Mouse (Mus musculus): ENCODE measurements around the gene Dtnb. TPM values are rescaled to one million over a fixed set of nuclear protein-coding genes. Genes with fewer than 3 reads are reported as not detected.

Gene Dtnb
- polyA plus RNA-seq, 1 experiment from 2014 or later: 32.6 TPM

GRCm38 (mm10) chr12:3562806-3563205, 9.4 kb upstream of the Dtnb start:
- H3K9me3 ChIP-seq (ENCODE audit: control insufficient read depth, low read length): no peaks in the 10 kb centered on the region
- no peak for ATAC-seq (replicated peaks; ENCODE audit: low FRiP score, low TSS enrichment, low read depth)
- H3K9ac ChIP-seq (ENCODE audit: low read length): no peak overlapping the region
- WGBS: 91% methylated on average over 10 of the region's 10 CpGs
- no peak overlapping the region for H3K27ac ChIP-seq (ENCODE audit: low read depth)
- H3K27me3 ChIP-seq (replicated peaks; ENCODE audit: control insufficient read depth, insufficient read depth, low read length): no peaks in the 10 kb centered on the region
- no peaks in the 10 kb centered on the region for H3K4me1 ChIP-seq (replicated peaks; ENCODE audit: control insufficient read depth, insufficient read depth, low read length)
- H3K36me3 ChIP-seq (ENCODE audit: control insufficient read depth, insufficient read depth, low read length): no peaks in the 10 kb centered on the region
- H3K4me2 ChIP-seq (ENCODE audit: low read length): no peak overlapping the region
- no peak for DNase-seq (ENCODE audit: low spot score)
- no peak overlapping the region for H3K4me3 ChIP-seq (ENCODE audit: low read depth, low read length)

- no peak overlapping the region for H3K27ac ChIP-seq (ENCODE audit: low read depth)
- WGBS: 84% methylated on average over 4 of the region's 4 CpGs
Observed at GRCm38 (mm10) chr12:3563659-3564058, 8.5 kb upstream of the Dtnb start.

GRCm38 (mm10) chr12:3568461-3568991, 3.7 kb upstream of the Dtnb start:
- H3K27me3 ChIP-seq (replicated peaks; ENCODE audit: control insufficient read depth, insufficient read depth, low read length): no peaks in the 10 kb centered on the region
- H3K4me2 ChIP-seq (ENCODE audit: low read length): no peak overlapping the region
- H3K9ac ChIP-seq (ENCODE audit: low read length): no peak overlapping the region
- H3K9me3 ChIP-seq (ENCODE audit: control insufficient read depth, low read length): no peaks in the 10 kb centered on the region
- H3K4me1 ChIP-seq (replicated peaks; ENCODE audit: control insufficient read depth, insufficient read depth, low read length): peaks cover 3% of the 10 kb centered on the region
- H3K27ac ChIP-seq (ENCODE audit: low read depth): no peak overlapping the region
- WGBS: 66% methylated on average over 5 of the region's 5 CpGs
- DNase-seq (ENCODE audit: low spot score) (no peak), ATAC-seq (replicated peaks; ENCODE audit: low FRiP score, low TSS enrichment, low read depth) (no peak)
- no peaks in the 10 kb centered on the region for H3K36me3 ChIP-seq (ENCODE audit: control insufficient read depth, insufficient read depth, low read length)
- H3K4me3 ChIP-seq (ENCODE audit: low read depth, low read length): no peak overlapping the region

More at GRCm38 (mm10) chr12:3563659-3564058, 8.5 kb upstream of the Dtnb start:
- Histone ChIP-seq H3K27me3 (replicated peaks; ENCODE audit: control insufficient read depth, insufficient read depth, low read length) (no peaks in the 10 kb centered on the region), H3K9me3 (ENCODE audit: control insufficient read depth, low read length) (no peaks in the 10 kb centered on the region), H3K4me2 (ENCODE audit: low read length) (no peak overlapping the region), H3K4me3 (ENCODE audit: low read depth, low read length) (no peak overlapping the region), H3K4me1 (replicated peaks; ENCODE audit: control insufficient read depth, insufficient read depth, low read length) (no peaks in the 10 kb centered on the region), H3K36me3 (ENCODE audit: control insufficient read depth, insufficient read depth, low read length) (no peaks in the 10 kb centered on the region), H3K9ac (ENCODE audit: low read length) (no peak overlapping the region)
- no peak for DNase-seq (ENCODE audit: low spot score)
- ATAC-seq (replicated peaks; ENCODE audit: low FRiP score, low TSS enrichment, low read depth): no peak

- Histone ChIP-seq H3K9me3 (ENCODE audit: control insufficient read depth, low read length) (no peaks in the 10 kb centered on the region), H3K9ac (ENCODE audit: low read length) (no peak overlapping the region), H3K36me3 (ENCODE audit: control insufficient read depth, insufficient read depth, low read length) (no peaks in the 10 kb centered on the region), H3K27me3 (replicated peaks; ENCODE audit: control insufficient read depth, insufficient read depth, low read length) (no peaks in the 10 kb centered on the region), H3K27ac (ENCODE audit: low read depth) (no peak overlapping the region), H3K4me3 (ENCODE audit: low read depth, low read length) (no peak overlapping the region), H3K4me1 (replicated peaks; ENCODE audit: control insufficient read depth, insufficient read depth, low read length) (peaks cover 8% of the 10 kb centered on the region), H3K4me2 (ENCODE audit: low read length) (no peak overlapping the region)
- DNase-seq (ENCODE audit: low spot score): no peak
- WGBS: 72% methylated on average over 4 of the region's 4 CpGs
- ATAC-seq (replicated peaks; ENCODE audit: low FRiP score, low TSS enrichment, low read depth): no peak
Observed at GRCm38 (mm10) chr12:3570711-3571400, 1.3 kb upstream of the Dtnb start.

- DNase-seq (ENCODE audit: low spot score): peak; percentile 84
- Histone ChIP-seq H3K27me3 (replicated peaks; ENCODE audit: control insufficient read depth, insufficient read depth, low read length) (no peaks in the 10 kb centered on the region), H3K4me3 (ENCODE audit: low read depth, low read length) (peak overlapping the region; percentile 77), H3K27ac (ENCODE audit: low read depth) (peak overlapping the region; percentile 87), H3K36me3 (ENCODE audit: control insufficient read depth, insufficient read depth, low read length) (no peaks in the 10 kb centered on the region), H3K9me3 (ENCODE audit: control insufficient read depth, low read length) (no peaks in the 10 kb centered on the region), H3K4me1 (replicated peaks; ENCODE audit: control insufficient read depth, insufficient read depth, low read length) (peaks cover 8% of the 10 kb centered on the region), H3K4me2 (ENCODE audit: low read length) (peak overlapping the region; percentile 61), H3K9ac (ENCODE audit: low read length) (peak overlapping the region; percentile 91)
- WGBS: under 1% methylated on average over 53 of the region's 53 CpGs
- ATAC-seq (replicated peaks; ENCODE audit: low FRiP score, low TSS enrichment, low read depth): peak; percentile 79
Observed at GRCm38 (mm10) chr12:3572581-3573397, 608 bp downstream of the Dtnb start.

- Histone ChIP-seq H3K9ac (ENCODE audit: low read length) (no peak overlapping the region; the same call in 1 of the 2 replicates), H3K27ac (ENCODE audit: low read depth) (no peak overlapping the region)
- DNase-seq (ENCODE audit: low spot score): peak; percentile 52
Observed at GRCm38 (mm10) chr12:3573410-3573809, 1.2 kb downstream of the Dtnb start.

GRCm38 (mm10) chr12:3574670-3575069, 2.5 kb downstream of the Dtnb start:
- ATAC-seq (replicated peaks; ENCODE audit: low FRiP score, low TSS enrichment, low read depth): no peak
- Histone ChIP-seq H3K27me3 (replicated peaks; ENCODE audit: control insufficient read depth, insufficient read depth, low read length) (no peaks in the 10 kb centered on the region), H3K36me3 (ENCODE audit: control insufficient read depth, insufficient read depth, low read length) (no peaks in the 10 kb centered on the region), H3K9ac (ENCODE audit: low read length) (no peak overlapping the region), H3K27ac (ENCODE audit: low read depth) (no peak overlapping the region), H3K4me3 (ENCODE audit: low read depth, low read length) (no peak overlapping the region), H3K4me2 (ENCODE audit: low read length) (no peak overlapping the region), H3K4me1 (replicated peaks; ENCODE audit: control insufficient read depth, insufficient read depth, low read length) (peaks cover 8% of the 10 kb centered on the region), H3K9me3 (ENCODE audit: control insufficient read depth, low read length) (no peaks in the 10 kb centered on the region)
- WGBS: 91% methylated on average over 4 of the region's 4 CpGs
- DNase-seq (ENCODE audit: low spot score): no peak

More at GRCm38 (mm10) chr12:3573410-3573809, 1.2 kb downstream of the Dtnb start:
- peak overlapping the region; percentile 77 for H3K4me3 ChIP-seq (ENCODE audit: low read depth, low read length)
- peak overlapping the region; percentile 61 for H3K4me2 ChIP-seq (ENCODE audit: low read length)
- WGBS: 32% methylated on average over 6 of the region's 6 CpGs
- H3K36me3 ChIP-seq (ENCODE audit: control insufficient read depth, insufficient read depth, low read length): no peaks in the 10 kb centered on the region
- H3K9me3 ChIP-seq (ENCODE audit: control insufficient read depth, low read length): no peaks in the 10 kb centered on the region
- ATAC-seq (replicated peaks; ENCODE audit: low FRiP score, low TSS enrichment, low read depth): no peak
- peaks cover 8% of the 10 kb centered on the region for H3K4me1 ChIP-seq (replicated peaks; ENCODE audit: control insufficient read depth, insufficient read depth, low read length)
- H3K27me3 ChIP-seq (replicated peaks; ENCODE audit: control insufficient read depth, insufficient read depth, low read length): no peaks in the 10 kb centered on the region

- Histone ChIP-seq H3K4me1 (replicated peaks; ENCODE audit: control insufficient read depth, insufficient read depth, low read length) (no peaks in the 10 kb centered on the region), H3K27ac (ENCODE audit: low read depth) (no peak overlapping the region), H3K36me3 (ENCODE audit: control insufficient read depth, insufficient read depth, low read length) (no peaks in the 10 kb centered on the region), H3K4me3 (ENCODE audit: low read depth, low read length) (no peak overlapping the region), H3K9ac (ENCODE audit: low read length) (no peak overlapping the region), H3K27me3 (replicated peaks; ENCODE audit: control insufficient read depth, insufficient read depth, low read length) (no peaks in the 10 kb centered on the region), H3K4me2 (ENCODE audit: low read length) (no peak overlapping the region), H3K9me3 (ENCODE audit: control insufficient read depth, low read length) (no peaks in the 10 kb centered on the region)
- 72% methylated on average over 2 of the region's 2 CpGs for WGBS
- ATAC-seq (replicated peaks; ENCODE audit: low FRiP score, low TSS enrichment, low read depth): no peak
- no peak for DNase-seq (ENCODE audit: low spot score)
Observed at GRCm38 (mm10) chr12:3579958-3580530, 7.9 kb downstream of the Dtnb start.
